Mouse (Mus musculus): ENCODE measurements around the gene Rps10.
"Not testable (repeated sequence)": the region's sequence is repeated elsewhere in the genome, so short reads cannot be mapped to it uniquely, and the experiment has no call there.

Gene Rps10

DNA sequence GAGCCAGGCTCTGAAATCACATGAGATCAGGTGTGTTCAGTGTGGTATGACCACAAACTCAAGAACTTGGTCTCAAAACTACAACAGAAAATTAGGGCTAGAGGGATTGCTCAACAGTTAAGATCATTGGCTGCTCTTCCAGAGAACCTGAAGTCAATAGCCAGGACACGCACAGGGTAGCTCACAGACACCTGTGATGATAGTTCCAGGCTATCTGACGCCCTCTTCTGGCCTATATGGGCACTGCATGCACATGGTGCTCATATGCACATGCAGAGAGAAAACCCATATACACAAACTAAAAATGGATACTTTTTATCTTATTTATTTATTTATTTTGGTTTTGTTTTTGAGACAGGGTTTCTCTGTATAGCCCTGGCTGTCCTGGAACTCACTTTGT, 8.1 kb upstream of the Rps10 start:
- no peak for DNase-seq (ENCODE audit: extremely low read depth, insufficient read length, low spot score)

DNA sequence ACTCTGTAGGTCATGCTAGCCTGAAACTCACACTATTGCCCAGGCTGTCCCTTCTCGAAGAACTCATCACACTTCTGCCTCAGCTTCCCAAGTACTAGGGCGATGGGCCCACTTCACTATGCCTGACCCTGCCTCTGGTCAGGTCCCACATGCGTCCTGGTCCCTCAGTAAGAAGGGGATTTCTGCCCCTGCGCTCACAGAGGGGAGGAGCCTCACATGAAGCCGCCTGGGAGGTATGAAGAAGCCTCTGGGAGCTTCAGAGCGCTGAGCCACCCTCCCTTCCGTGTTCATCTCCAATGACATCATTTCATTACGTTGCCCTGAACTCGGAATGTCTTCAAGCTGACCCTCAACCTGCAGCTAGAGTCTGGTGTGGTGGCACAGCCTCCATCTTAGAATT, 7.3 kb upstream of the Rps10 start:
- no peak for DNase-seq (ENCODE audit: extremely low read depth, insufficient read length, low spot score)

GRCm38 (mm10) chr17:27643101-27643500, 6.6 kb upstream of the Rps10 start:
- no peak for DNase-seq (ENCODE audit: extremely low read depth, insufficient read length, low spot score)

DNA sequence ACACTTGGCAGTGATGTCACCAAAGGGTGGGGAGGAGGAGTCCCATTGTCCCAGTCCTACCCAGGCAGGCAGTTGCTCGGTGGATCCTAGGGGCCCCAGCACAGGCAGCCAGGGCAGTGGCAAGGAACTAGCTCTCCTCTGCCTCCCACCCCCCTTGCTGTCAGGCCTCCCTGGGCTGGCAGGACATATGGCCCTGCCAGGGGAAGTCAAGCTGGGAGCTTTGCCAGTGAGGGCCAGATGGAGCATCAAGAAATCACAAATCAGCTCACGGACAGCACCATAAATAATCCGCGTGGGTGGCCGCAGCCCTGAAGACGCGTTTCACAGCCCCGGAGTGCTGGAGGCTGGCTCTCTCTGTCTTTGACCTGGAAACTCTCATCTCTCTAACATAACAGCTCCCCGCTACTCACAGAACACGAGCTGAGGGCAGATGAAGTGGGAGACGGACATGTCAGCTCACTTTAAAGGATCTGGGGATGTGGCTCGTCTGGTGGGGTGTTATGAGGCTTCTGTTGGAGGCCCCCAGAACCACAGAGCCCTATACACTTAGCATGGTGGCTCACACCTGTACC, 6.1 kb upstream of the Rps10 start:
- DNase-seq (ENCODE audit: extremely low read depth, insufficient read length, low spot score): no peak

GRCm38 (mm10) chr17:27639851-27640250, 3.4 kb upstream of the Rps10 start:
- not testable (repeated sequence) for DNase-seq (ENCODE audit: extremely low read depth, insufficient read length, low spot score)

DNA sequence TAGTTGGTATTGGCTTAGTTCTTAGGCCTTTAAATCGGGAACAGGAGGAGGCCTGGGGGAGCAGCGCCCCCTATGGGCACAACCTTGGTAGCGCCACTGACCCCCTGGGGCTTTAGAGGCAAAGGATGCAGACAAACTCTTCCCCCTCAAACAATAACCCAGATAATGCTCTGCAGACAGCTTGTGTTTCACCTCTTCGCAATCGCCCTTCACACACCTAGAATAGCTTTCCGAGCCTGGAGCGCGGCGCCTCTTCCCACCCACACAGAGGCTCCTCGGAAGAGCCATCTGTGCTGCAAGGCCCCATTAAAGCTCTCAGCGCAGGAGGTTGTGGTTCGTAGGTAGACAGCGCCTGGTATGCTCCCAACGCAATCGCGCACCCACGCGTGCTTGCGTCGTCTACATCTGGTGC, 2.5 kb upstream of the Rps10 start:
- no peak for DNase-seq (ENCODE audit: extremely low read depth, insufficient read length, low spot score)

DNA sequence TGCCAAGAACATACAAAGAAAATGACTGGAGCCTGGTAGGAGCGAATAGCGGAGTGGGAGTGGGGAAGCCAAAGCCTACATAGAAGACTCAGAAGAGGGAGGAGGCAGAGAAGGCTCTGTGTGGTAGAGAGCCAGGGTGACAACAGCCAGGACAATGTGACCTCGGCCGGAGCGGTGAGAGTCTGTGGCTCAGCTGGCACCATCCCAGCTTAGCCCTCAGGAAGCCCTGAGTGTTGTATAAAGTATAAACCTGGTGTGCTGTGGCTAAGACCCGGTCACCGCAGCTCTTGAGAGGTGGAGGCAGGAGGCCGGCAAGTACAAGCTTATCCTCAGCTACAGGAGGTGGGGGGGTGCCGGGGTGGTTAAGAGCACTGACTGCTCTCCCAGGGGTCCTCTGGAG, 864 bp upstream of the Rps10 start:
- peak; percentile 37 for DNase-seq (ENCODE audit: extremely low read depth, insufficient read length, low spot score)

GRCm38 (mm10) chr17:27635575-27635903, 930 bp downstream of the Rps10 start:
- not testable (repeated sequence) for DNase-seq (ENCODE audit: extremely low read depth, insufficient read length, low spot score)

- peak; percentile 94 for DNase-seq (ENCODE audit: extremely low read depth, insufficient read length, low spot score)
Measured at GRCm38 (mm10) chr17:27634871-27635574, 1.4 kb downstream of the Rps10 start, which contains the start of gene RPS10-NUDT3. Gene RPS10-NUDT3 (minus strand): TSS chr17:27635222.

GRCm38 (mm10) chr17:27629249-27630020, 7.0 kb downstream of the Rps10 start:
- peak; percentile 62 for DNase-seq (ENCODE audit: extremely low read depth, insufficient read length, low spot score)

DNA sequence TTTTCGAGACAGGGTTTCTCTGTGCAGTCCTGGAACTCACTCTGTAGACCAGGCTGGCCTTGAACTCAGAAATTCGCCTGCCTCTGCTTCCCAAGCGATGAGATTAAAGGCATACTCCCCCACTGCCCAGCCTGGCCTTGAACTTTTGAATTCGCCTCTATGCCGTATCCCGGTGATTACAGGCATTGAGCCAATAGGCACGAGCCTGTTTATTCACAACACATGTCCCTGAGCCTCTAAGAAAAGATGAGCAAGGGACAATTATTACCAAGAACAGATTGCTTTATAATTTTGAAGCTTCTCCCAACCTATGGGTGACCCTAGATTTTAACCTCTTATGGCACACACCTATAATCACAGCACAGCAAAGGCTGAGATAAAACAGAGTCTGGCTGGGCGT, 8.1 kb downstream of the Rps10 start:
- DNase-seq (ENCODE audit: extremely low read depth, insufficient read length, low spot score): no peak

GRCm38 (mm10) chr17:27627451-27627850, 9.0 kb downstream of the Rps10 start:
- DNase-seq (ENCODE audit: extremely low read depth, insufficient read length, low spot score): no peak

GRCm38 (mm10) chr17:27626681-27627080, 9.8 kb downstream of the Rps10 start:
- DNase-seq (ENCODE audit: extremely low read depth, insufficient read length, low spot score): no peak

DNA sequence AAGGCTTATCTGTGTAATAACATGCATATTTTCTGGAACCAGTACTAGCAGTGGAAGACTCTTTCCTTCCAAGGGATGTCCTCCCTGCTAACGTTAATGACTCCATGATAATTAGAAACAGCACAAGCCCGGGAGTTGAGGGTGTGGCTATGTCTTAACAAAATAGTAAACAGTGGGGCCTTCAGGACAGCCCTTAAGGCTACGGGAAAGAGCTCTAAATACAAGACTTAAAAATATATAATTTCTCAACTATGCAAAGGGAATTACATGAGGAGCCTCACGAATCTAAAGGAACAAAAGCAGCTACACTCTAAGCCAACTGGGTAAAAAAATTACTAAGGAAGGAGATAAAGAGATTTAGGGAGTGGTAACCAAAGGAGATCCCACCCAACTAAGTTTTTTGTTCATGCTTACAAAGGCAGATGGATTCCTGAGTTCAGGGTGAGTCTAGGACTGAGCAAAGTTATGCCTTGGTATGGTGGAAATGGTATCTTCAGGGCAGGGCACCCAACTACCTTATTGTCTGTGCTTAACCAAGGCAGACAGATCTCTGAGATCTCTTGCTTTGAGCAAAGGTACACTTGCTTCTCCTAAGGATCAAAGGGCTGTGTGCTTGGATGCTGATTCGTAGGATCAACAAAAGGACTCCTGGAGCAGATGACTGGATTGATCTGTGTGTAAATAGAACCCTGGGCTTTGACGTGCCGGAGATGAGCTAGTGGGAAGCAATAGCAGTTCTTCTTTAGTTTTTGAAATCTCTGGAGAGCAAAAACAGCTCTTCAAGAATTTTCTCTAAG, 10.8 kb downstream of the Rps10 start:
- DNase-seq (ENCODE audit: extremely low read depth, insufficient read length, low spot score): no peak

GRCm38 (mm10) chr17:27623360-27624326, 12.8 kb downstream of the Rps10 start, which contains the start of gene Nudt3:
Gene Nudt3 (minus strand): TSS chr17:27623495.
- peak; percentile 95 for DNase-seq (ENCODE audit: extremely low read depth, insufficient read length, low spot score)

GRCm38 (mm10) chr17:27622611-27623359, 13.7 kb downstream of the Rps10 start:
- peak; percentile 77 for DNase-seq (ENCODE audit: extremely low read depth, insufficient read length, low spot score)

DNA sequence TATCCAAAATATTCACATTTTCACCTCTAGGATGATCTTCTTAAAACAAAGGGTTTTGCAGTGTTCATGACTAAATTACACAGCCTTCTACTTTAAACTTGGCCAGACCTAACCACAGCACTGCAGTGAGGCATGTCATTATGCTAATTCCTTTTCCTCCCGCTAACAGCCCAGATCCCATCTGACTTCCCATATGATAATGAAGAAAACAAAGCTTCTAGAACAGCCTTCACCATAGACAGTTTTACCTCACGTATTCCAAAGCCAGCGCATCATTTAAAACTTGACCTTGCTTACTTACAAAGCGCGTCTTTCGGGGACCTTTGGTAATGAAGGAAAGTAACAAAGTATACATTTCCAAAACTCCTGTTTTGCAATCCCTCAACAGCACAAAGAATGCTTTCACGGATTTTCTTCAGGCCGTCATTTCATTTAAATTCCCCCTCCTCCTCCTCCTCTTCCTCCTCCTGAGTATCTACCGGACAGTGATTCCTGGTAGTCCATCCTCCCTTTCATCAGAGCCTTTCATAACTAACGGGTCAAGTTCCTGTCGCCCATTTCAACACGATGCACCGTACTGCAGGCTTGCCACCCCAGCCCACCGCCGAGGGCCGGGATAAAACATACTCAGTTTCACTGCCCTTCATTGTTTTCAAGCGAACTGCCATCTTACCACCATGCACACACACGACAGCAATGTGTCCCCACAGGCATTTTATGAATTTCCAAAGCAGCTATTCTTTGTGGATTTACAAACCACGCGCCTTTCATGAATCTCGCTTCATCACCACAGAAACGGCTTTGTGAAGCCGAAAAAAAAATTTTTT, 14.6 kb downstream of the Rps10 start:
- peak; percentile 56 for DNase-seq (ENCODE audit: extremely low read depth, insufficient read length, low spot score)

DNA sequence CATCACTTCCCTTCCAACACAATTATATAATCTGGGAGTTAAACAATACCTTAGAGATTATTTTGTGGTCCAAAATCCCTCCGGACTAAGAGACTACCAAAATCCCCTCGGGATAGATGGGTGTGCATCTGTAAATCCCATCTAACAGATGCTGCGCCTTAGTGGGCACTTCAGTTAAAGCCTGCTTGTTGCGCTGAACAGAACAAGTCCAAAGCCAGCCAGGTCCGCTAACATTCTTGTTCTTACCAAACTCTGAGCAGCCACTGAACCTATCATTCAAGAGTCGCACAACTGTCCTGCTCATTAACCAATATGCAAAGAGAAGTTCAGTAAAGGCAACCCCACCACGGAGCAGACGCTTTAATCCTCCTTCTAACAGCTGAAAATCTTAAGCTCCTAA, 15.3 kb downstream of the Rps10 start:
- no peak for DNase-seq (ENCODE audit: extremely low read depth, insufficient read length, low spot score)
